Mouse (Mus musculus) lung, embryonic 15.5 days (tissue): ENCODE measurements around the gene Mthfsd. TPM values are rescaled to one million over a fixed set of nuclear protein-coding genes. Genes with fewer than 3 reads are reported as not detected.
A peak's percentile ranks its signal among the peaks of the same experiment; 100 is the strongest.

Source experiments
- ATAC-seq: fragments of 200-750 bp; cut with Nextera tagmentation; 2 replicates; pipeline ENCODE4 v1.8.0; 2017; ENCODE audit warnings: moderate number of reproducible peaks, borderline replicate concordance; ENCODE audit not compliant: low FRiP score, low TSS enrichment; ENCODE audit errors: extremely low read depth
- H3K27ac ChIP-seq: fragments of 300-500 bp; sonication (generic); 2 replicates; pipeline ENCODE4 v1.5.1; 2015; ENCODE audit warnings: moderate library complexity, mild to moderate bottlenecking, inconsistent platforms
- H3K27me3 ChIP-seq: fragments of 300-500 bp; sonication (generic); 2 replicates; pipeline ENCODE4 v1.6.1; 2015; ENCODE audit warnings: inconsistent platforms
- H3K36me3 ChIP-seq: fragments of 300-500 bp; sonication (generic); 2 replicates; pipeline ENCODE4 v1.6.1; 2015; ENCODE audit warnings: inconsistent platforms
- H3K4me1 ChIP-seq: fragments of 300-500 bp; sonication (generic); 2 replicates; pipeline ENCODE4 v1.6.1; 2015; ENCODE audit warnings: inconsistent platforms
- H3K4me2 ChIP-seq: fragments of 300-500 bp; sonication (generic); 2 replicates; pipeline ENCODE4 v1.6.1; 2015; ENCODE audit warnings: inconsistent platforms, mild to moderate bottlenecking, moderate library complexity
- H3K4me3 ChIP-seq: fragments of 300-500 bp; sonication (generic); 2 replicates; pipeline ENCODE4 v1.5.1; 2015; ENCODE audit warnings: mild to moderate bottlenecking, inconsistent platforms
- H3K9ac ChIP-seq: fragments of 300-500 bp; sonication (generic); 2 replicates; pipeline ENCODE4 v1.6.1; 2015; ENCODE audit warnings: inconsistent platforms
- H3K9me3 ChIP-seq: fragments of 300-500 bp; sonication (generic); 2 replicates; pipeline ENCODE4 v1.6.1; 2016; ENCODE audit warnings: inconsistent platforms
- WGBS: fragments of 180-500 bp; shearing (Covaris S2); methylation state at CpG from one replicate; pipeline ENCODE4 v1.1.7; 2015; 5-methylcytosine and 5-hydroxymethylcytosine counted together
- microRNA-seq: library from miRNA; unstranded; fragments of <30 nt; microRNA quantifications from one replicate; pipeline ENCODE4, GENCODE M21; 2016
- polyA plus RNA-seq: library from polyadenylated mRNA; unstranded; fragments of >200 nt; fragmentation: Nextera tagmentation; extraction: Ambion mirVana; gene quantifications from 2 replicates; pipeline ENCODE4 v1.2.1, GENCODE M21; 2015

Gene Mthfsd
- polyA plus RNA-seq, 1 experiment from 2014 or later = 60.2 TPM

DNA sequence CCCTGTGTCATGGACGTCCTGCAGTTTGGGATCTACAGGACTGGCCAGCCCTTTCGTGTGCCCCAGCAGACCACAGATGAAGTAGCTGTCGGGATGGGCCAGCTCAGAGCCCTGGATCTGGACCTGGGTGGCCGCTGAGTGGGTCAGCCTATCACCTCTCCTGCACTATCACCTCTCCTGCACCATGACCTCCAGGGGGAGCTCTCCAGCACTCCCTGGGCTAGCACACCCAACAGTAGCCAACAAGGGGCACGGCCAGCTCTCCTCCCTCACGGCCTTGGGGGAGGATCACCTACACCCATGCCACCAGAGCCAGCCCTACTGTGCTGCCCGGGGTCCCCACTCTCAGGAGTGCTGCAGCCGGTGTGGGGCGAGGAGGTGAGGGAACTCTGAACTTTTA is 60.8 kb downstream of the Mthfsd start:
- Histone ChIP-seq H3K4me1 (peaks cover 18% of the 10 kb centered on the region), H3K36me3 (no peaks in the 10 kb centered on the region), H3K4me2 (no peak overlapping the region), H3K9ac (no peak overlapping the region), H3K27me3 (no peaks in the 10 kb centered on the region), H3K9me3 (0 out of 2 replicates have a peak, but pooled peaks cover 4% of the 10 kb centered on the region), H3K4me3 (no peak overlapping the region), H3K27ac (no peak overlapping the region)
- WGBS = 66% methylated on average over 9 of the region's 9 CpGs
- no peak for ATAC-seq

DNA sequence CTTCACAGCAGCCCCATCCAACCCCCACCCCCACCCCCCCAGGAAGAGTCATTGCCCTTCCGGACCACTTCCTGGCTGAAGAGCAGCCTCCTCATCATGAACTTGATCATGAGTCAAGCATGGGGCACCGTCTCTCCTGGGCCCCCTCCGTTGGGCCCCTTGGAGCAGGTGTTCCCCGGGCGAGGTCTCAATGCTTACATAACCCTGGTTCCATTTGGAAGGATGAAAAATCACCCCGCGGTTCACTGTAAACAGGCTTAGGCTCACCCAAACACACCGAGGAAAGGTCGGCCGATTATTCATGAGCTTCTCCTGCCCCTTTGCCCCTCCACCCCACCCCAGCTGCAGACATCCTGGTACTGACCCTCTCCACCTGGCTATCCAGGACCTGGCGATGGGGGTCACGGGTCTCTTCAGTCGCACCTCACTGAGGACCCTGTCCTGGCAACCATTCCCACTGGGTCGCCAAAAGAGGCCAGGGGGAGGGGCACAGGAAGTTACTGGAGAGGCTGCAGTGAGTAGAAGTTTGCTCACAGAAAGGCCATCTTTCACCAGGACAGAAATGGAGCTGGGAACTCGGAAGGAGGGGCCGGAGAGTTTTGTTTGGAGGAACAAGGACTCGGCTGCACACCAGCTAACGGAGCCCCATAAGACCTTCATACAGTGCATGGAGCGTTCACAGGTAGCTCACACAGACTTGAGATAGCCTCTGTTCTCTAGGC is 64.3 kb downstream of the Mthfsd start:
- WGBS = 10% methylated on average over 19 of the region's 19 CpGs
- Histone ChIP-seq H3K4me3 (no peak overlapping the region), H3K27ac (no peak overlapping the region), H3K9ac (no peak overlapping the region), H3K4me1 (peaks cover 12% of the 10 kb centered on the region), H3K36me3 (no peaks in the 10 kb centered on the region), H3K4me2 (peak overlapping the region; percentile 38; the same call in 1 of the 2 replicates), H3K9me3 (0 out of 2 replicates have a peak, but pooled peaks cover 4% of the 10 kb centered on the region), H3K27me3 (no peaks in the 10 kb centered on the region)
- no peak for ATAC-seq

Small RNAs within 50 kb of the gene (microRNA-seq; reads per million reads assigned to microRNA genes)
- not detected for gene Gm27530

Other genes starting within 250 kb of the Mthfsd start
- gene Foxf1, start 24.0 kb downstream of the Mthfsd start, polyA plus RNA-seq = 151 and 157 TPM in 2 replicates
- 2.1 and 2.3 TPM in 2 replicates for gene Foxc2, start 7.8 kb upstream of the Mthfsd start, polyA plus RNA-seq
- 6.8 and 8.5 TPM in 2 replicates for gene Foxl1, start 19.5 kb upstream of the Mthfsd start, polyA plus RNA-seq